Mouse (Mus musculus): ENCODE results near the gene Usp47. TPM values are rescaled to one million over a fixed set of nuclear protein-coding genes. Genes with fewer than 3 reads are reported as not detected.

Usp47 gene
- polyA plus RNA-seq, 1 experiment from 2014 or later, result 91.3 TPM

GRCm38 (mm10) chr7:112103816-112104215 lies 80.5 kb downstream of the Usp47 start:
- Histone ChIP-seq H3K27me3 (no peaks in the 10 kb centered on the region), H3K9me3 (no peaks in the 10 kb centered on the region), H3K4me1 (peaks cover 4% of the 10 kb centered on the region; the same call in 1 of the 2 replicates), H3K9ac (replicated peaks) (no peak overlapping the region), H3K4me3 (no peak overlapping the region), H3K36me3 (peaks cover 63% of the 10 kb centered on the region), H3K4me2 (replicated peaks) (no peak overlapping the region), H3K27ac (replicated peaks) (no peak overlapping the region)
- ATAC-seq (replicated peaks), result no peak
- 89% methylated on average over 5 of the region's 5 CpGs for WGBS

GRCm38 (mm10) chr7:112108757-112109156 lies 85.5 kb downstream of the Usp47 start:
- Histone ChIP-seq H3K9me3 (no peaks in the 10 kb centered on the region), H3K4me1 (no peaks in the 10 kb centered on the region), H3K4me3 (no peak overlapping the region), H3K27me3 (no peaks in the 10 kb centered on the region), H3K27ac (replicated peaks) (no peak overlapping the region), H3K4me2 (replicated peaks) (no peak overlapping the region), H3K36me3 (peaks cover 76% of the 10 kb centered on the region), H3K9ac (replicated peaks) (no peak overlapping the region)
- ATAC-seq (replicated peaks), result no peak

DNA sequence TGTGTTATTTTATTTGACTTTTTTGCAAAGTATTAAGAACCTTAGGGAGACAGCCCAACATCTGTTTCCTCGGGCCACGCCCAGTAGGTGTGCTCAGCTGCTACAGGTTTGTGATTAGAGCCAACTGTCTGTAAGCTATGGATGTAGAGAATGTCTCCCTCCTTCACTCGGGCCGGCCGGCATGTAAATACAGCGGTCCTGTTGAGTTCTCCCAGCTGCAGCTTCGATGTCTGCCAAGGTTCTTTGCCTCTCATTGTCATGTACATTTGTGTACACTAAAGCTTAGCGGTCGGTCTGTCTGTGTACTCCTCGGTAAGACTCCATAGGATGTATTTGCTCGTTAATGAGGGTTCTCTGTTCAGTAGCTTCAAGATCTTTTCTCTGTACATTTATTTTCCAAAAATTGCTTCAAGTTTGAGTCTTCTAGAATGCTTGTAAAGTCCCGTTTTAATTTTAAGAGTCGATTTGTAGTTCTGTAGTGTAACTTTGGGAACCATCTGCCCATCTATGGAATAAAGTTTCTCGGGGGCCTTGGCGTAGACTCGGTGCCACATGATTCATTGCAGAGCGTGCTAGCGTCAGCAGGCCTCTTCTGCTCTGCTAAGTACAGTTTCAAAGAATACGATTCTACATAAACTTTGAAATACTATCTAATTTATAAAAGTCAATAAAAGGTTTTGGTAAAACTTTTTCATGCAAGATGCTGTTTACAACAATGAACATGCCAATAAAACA lies 87.5 kb downstream of the Usp47 start:
- no peaks in the 10 kb centered on the region for H3K27me3 ChIP-seq
- no peak overlapping the region for H3K27ac ChIP-seq (replicated peaks)
- no peak overlapping the region for H3K4me3 ChIP-seq
- H3K36me3 ChIP-seq, result peaks cover 59% of the 10 kb centered on the region
- no peaks in the 10 kb centered on the region for H3K4me1 ChIP-seq
- no peak overlapping the region for H3K9ac ChIP-seq (replicated peaks)
- 77% methylated on average over 19 of the region's 19 CpGs for WGBS
- H3K9me3 ChIP-seq, result no peaks in the 10 kb centered on the region
- H3K4me2 ChIP-seq (replicated peaks), result no peak overlapping the region
- ATAC-seq (replicated peaks), result no peak

DNA sequence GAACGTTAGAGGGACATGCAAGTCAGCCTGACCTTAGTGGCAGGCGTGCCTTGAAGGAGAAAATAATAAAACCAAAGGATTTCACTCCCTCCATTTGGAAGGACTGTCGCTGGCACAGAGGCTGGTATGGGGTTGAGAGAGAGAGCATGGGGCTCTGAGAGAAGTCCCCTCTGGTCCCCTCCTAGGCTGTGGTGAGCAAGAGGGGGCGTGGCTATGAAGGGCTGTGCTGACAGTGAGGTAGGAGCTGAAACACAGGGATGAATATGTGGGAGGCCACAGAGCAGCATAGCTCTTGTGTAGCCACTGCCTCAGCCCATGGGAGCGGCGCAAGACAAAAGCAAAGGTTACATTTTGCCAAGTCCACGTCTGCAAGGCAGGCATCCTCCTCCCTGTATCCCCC lies 94.2 kb downstream of the Usp47 start:
- no peaks in the 10 kb centered on the region for H3K27me3 ChIP-seq
- no peak for ATAC-seq (replicated peaks)
- H3K27ac ChIP-seq (replicated peaks), result no peak overlapping the region
- no peak overlapping the region for H3K4me2 ChIP-seq (replicated peaks)
- H3K4me3 ChIP-seq, result no peak overlapping the region
- peaks cover 5% of the 10 kb centered on the region; the same call in 1 of the 2 replicates for H3K4me1 ChIP-seq
- no peaks in the 10 kb centered on the region for H3K9me3 ChIP-seq
- WGBS, result 87% methylated on average over 7 of the region's 7 CpGs
- no peak overlapping the region for H3K9ac ChIP-seq (replicated peaks)
- H3K36me3 ChIP-seq, result peaks cover under 1% of the 10 kb centered on the region; the same call in 1 of the 2 replicates

GRCm38 (mm10) chr7:112118086-112118485 lies 94.8 kb downstream of the Usp47 start:
- Histone ChIP-seq H3K9me3 (no peaks in the 10 kb centered on the region), H3K9ac (replicated peaks) (no peak overlapping the region), H3K4me3 (no peak overlapping the region), H3K4me2 (replicated peaks) (no peak overlapping the region), H3K27me3 (no peaks in the 10 kb centered on the region), H3K4me1 (peaks cover 5% of the 10 kb centered on the region; the same call in 1 of the 2 replicates), H3K36me3 (no peaks in the 10 kb centered on the region), H3K27ac (replicated peaks) (no peak overlapping the region)
- WGBS, result 91% methylated on average over 7 of the region's 7 CpGs
- no peak for ATAC-seq (replicated peaks)

- H3K4me2 ChIP-seq (replicated peaks), result no peak overlapping the region
- no peaks in the 10 kb centered on the region for H3K9me3 ChIP-seq
- no peak overlapping the region for H3K9ac ChIP-seq (replicated peaks)
- H3K36me3 ChIP-seq, result no peaks in the 10 kb centered on the region
- no peak overlapping the region for H3K4me3 ChIP-seq
- WGBS, result 86% methylated on average over 7 of the region's 7 CpGs
- peaks cover 5% of the 10 kb centered on the region; the same call in 1 of the 2 replicates for H3K4me1 ChIP-seq
- H3K27me3 ChIP-seq, result no peaks in the 10 kb centered on the region
- ATAC-seq (replicated peaks), result no peak
- no peak overlapping the region for H3K27ac ChIP-seq (replicated peaks)
These were observed 95.9 kb downstream of the Usp47 start for GRCm38 (mm10) chr7:112119248-112119647.

- Histone ChIP-seq H3K4me1 (peaks cover 5% of the 10 kb centered on the region; the same call in 1 of the 2 replicates), H3K4me2 (replicated peaks) (no peak overlapping the region), H3K27me3 (no peaks in the 10 kb centered on the region), H3K27ac (replicated peaks) (peak overlapping the region; percentile 29; the same call in 1 of the 2 replicates), H3K36me3 (no peaks in the 10 kb centered on the region), H3K4me3 (no peak overlapping the region), H3K9me3 (no peaks in the 10 kb centered on the region), H3K9ac (replicated peaks) (no peak overlapping the region)
- no peak for ATAC-seq (replicated peaks)
- WGBS, result 68% methylated on average over 11 of the region's 11 CpGs
These were observed 97.8 kb downstream of the Usp47 start for GRCm38 (mm10) chr7:112120861-112121810.

DNA sequence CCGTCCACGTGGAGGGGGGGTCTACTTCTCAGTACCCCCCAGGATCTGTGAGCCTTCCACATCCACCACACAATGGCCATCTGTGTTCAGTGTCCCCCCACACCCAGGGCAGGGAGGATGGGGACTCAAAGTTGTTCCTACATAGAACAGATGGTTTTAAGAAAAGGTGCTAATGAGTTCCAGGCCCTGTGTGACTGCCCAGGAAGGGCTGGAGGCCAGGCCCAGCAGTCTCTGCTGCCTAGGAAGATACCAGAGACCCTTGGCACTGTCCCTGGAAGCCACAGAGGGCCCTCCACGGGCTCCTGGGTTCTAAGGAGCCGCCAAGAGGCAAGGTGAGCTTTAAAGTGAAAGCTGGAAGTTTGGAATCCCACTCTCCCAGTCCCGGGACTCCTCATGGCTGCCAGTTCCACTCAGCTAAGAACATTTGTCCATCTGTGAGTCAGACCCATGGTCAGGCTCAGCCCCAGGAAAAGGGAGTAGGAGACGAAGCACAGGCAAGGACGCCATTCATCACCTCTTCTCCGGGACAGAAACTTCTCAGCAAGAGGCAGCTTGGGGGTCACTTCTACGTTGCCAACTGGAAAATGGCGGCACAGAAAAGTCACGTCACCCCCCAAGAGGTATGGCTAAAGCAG lies 98.7 kb downstream of the Usp47 start:
- Histone ChIP-seq H3K9ac (replicated peaks) (no peak overlapping the region), H3K36me3 (no peaks in the 10 kb centered on the region), H3K4me1 (peaks cover 5% of the 10 kb centered on the region; the same call in 1 of the 2 replicates), H3K4me2 (replicated peaks) (no peak overlapping the region), H3K4me3 (no peak overlapping the region), H3K9me3 (no peaks in the 10 kb centered on the region), H3K27ac (replicated peaks) (no peak overlapping the region), H3K27me3 (no peaks in the 10 kb centered on the region)
- 0 out of 2 replicates have a peak, but pooled peaks have one; percentile 33 for ATAC-seq (replicated peaks)
- WGBS, result 82% methylated on average over 11 of the region's 11 CpGs

DNA sequence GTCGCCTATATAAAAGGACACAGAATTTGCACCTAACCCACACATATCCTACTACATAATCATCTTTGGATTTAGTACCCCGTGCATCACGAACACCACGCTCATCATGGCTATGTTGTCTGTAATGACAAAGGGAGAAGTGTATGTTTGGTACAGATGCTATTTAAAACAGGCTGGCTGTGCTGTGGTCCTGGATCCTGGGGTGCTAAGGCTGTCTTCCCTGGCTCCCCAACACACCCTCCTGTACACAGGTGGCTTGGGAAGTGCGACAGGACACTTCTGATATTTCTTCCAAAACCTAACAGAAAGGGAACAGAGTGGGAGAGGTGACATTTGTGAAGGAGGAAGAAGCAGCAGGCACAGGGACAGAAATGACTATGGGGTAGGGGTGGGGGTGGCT lies 100.3 kb downstream of the Usp47 start:
- Histone ChIP-seq H3K4me1 (peaks cover 8% of the 10 kb centered on the region; the same call in 1 of the 2 replicates), H3K4me3 (no peak overlapping the region), H3K27ac (replicated peaks) (no peak overlapping the region), H3K9ac (replicated peaks) (no peak overlapping the region), H3K36me3 (no peaks in the 10 kb centered on the region), H3K4me2 (replicated peaks) (no peak overlapping the region), H3K27me3 (no peaks in the 10 kb centered on the region), H3K9me3 (no peaks in the 10 kb centered on the region)
- 91% methylated on average over 5 of the region's 5 CpGs for WGBS
- ATAC-seq (replicated peaks), result no peak

- no peak for ATAC-seq (replicated peaks)
- Histone ChIP-seq H3K9ac (replicated peaks) (no peak overlapping the region), H3K4me3 (no peak overlapping the region), H3K4me1 (peaks cover 8% of the 10 kb centered on the region; the same call in 1 of the 2 replicates), H3K4me2 (replicated peaks) (no peak overlapping the region), H3K9me3 (no peaks in the 10 kb centered on the region), H3K36me3 (no peaks in the 10 kb centered on the region), H3K27me3 (no peaks in the 10 kb centered on the region), H3K27ac (replicated peaks) (no peak overlapping the region)
- 84% methylated on average over 7 of the region's 7 CpGs for WGBS
These were observed 102.4 kb downstream of the Usp47 start for GRCm38 (mm10) chr7:112125625-112126260.

DNA sequence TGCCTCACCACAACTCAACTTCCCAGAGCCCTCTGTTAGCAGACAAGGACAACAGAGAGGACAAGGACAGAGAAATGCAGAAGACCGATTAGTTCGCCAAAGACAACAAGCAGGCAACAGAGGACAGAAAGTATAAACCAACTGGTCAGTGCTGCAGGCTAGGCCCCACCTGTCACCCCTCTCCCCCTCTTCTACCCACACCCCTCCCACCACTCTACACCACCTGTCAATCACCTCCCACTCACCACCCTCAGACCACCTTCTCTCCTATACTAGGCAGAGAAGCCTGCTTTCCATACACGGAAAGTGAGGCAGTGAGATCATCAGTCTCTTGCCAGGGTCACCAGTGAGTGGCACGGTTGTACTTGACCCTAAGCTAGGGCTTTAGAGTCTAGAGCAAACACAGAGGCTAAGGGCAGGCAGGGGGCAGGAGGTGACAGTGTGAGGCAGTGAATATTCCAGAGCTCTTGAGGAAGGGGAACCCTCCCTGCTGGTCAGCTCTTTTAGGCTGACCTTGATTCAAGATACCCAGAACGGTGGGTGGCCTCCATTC lies 103.9 kb downstream of the Usp47 start:
- no peak for ATAC-seq (replicated peaks)
- Histone ChIP-seq H3K36me3 (no peaks in the 10 kb centered on the region), H3K4me1 (peaks cover 3% of the 10 kb centered on the region; the same call in 1 of the 2 replicates), H3K27ac (replicated peaks) (no peak overlapping the region), H3K9ac (replicated peaks) (no peak overlapping the region), H3K9me3 (no peaks in the 10 kb centered on the region), H3K4me3 (no peak overlapping the region), H3K4me2 (replicated peaks) (no peak overlapping the region), H3K27me3 (no peaks in the 10 kb centered on the region)
- WGBS, result 78% methylated on average over 5 of the region's 5 CpGs
